Mouse (Mus musculus) hindbrain, embryonic 15.5 days (tissue): ENCODE measurements around the gene Cdc25a. TPM values are rescaled to one million over a fixed set of nuclear protein-coding genes. Genes with fewer than 3 reads are reported as not detected.

ENCODE experiments used
- ATAC-seq: fragments of 200-750 bp; cut with Nextera tagmentation; 2 replicates; pipeline ENCODE4 v1.8.0; 2017; ENCODE audit warnings: low read depth, moderate number of reproducible peaks, moderate TSS enrichment; ENCODE audit not compliant: low FRiP score
- H3K27ac ChIP-seq: fragments of 300-500 bp; sonication (generic); replicated peaks from 2 replicates; pipeline ENCODE4 v1.5.1; 2015; ENCODE audit warnings: mild to moderate bottlenecking, inconsistent platforms
- H3K27me3 ChIP-seq: fragments of 300-500 bp; sonication (generic); 2 replicates; pipeline ENCODE4 v1.6.1; 2015; ENCODE audit warnings: control low read depth, inconsistent platforms
- H3K36me3 ChIP-seq: fragments of 300-500 bp; sonication (generic); 2 replicates; pipeline ENCODE4 v1.6.1; 2015; ENCODE audit warnings: control low read depth, inconsistent platforms
- H3K4me1 ChIP-seq: fragments of 300-500 bp; sonication (generic); replicated peaks from 2 replicates; pipeline ENCODE4 v1.6.1; 2015; ENCODE audit warnings: control low read depth, inconsistent platforms
- H3K4me2 ChIP-seq: fragments of 300-500 bp; sonication (generic); 2 replicates; pipeline ENCODE4 v1.6.1; 2015; ENCODE audit warnings: moderate library complexity, mild to moderate bottlenecking, inconsistent platforms
- H3K4me3 ChIP-seq: fragments of 300-500 bp; sonication (generic); 2 replicates; pipeline ENCODE4 v1.5.1; 2015; ENCODE audit warnings: mild to moderate bottlenecking, inconsistent platforms
- H3K9ac ChIP-seq: fragments of 300-500 bp; sonication (generic); 2 replicates; pipeline ENCODE4 v1.6.1; 2015; ENCODE audit warnings: inconsistent platforms
- H3K9me3 ChIP-seq: fragments of 300-500 bp; sonication (generic); 2 replicates; pipeline ENCODE4 v1.6.1; 2016; ENCODE audit warnings: control low read depth, inconsistent platforms
- WGBS: fragments of 180-500 bp; shearing (Covaris S2); methylation state at CpG from one replicate; pipeline ENCODE4 v1.1.7; 2015; 5-methylcytosine and 5-hydroxymethylcytosine counted together
- polyA plus RNA-seq: library from polyadenylated mRNA; unstranded; fragments of >200 nt; fragmentation: Nextera tagmentation; extraction: Ambion mirVana; gene quantifications from 2 replicates; pipeline ENCODE4 v1.2.1, GENCODE M21; 2015

Cdc25a gene
- polyA plus RNA-seq, 1 experiment from 2014 or later: 12.9 TPM

DNA sequence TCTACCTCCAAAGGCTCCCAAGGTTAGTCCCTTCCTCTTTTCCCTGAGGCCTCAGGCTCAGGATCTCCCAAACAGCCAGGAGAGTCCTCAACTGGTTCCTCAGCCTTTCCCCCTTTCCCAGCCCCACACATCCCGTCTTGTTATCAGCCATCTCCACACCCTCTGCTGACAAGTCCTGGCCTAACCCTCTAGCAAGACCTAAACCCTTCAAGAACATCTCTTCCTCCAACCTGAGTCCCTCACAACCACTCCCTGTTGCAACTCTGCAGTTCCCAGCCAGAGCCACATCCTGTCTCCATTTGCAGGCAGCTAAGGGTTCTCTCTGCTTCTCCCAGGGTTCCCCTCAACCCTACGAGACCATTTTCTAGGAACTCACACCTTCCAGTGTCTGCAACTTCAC, 9.2 kb upstream of the Cdc25a start:
- Histone ChIP-seq H3K4me2 (no peak overlapping the region), H3K36me3 (no peaks in the 10 kb centered on the region), H3K4me3 (no peak overlapping the region), H3K27me3 (no peaks in the 10 kb centered on the region), H3K9me3 (no peaks in the 10 kb centered on the region), H3K4me1 (no peaks in the 10 kb centered on the region), H3K9ac (no peak overlapping the region), H3K27ac (no peak overlapping the region)
- 79% methylated on average over 2 of the region's 2 CpGs for WGBS
- no peak for ATAC-seq

DNA sequence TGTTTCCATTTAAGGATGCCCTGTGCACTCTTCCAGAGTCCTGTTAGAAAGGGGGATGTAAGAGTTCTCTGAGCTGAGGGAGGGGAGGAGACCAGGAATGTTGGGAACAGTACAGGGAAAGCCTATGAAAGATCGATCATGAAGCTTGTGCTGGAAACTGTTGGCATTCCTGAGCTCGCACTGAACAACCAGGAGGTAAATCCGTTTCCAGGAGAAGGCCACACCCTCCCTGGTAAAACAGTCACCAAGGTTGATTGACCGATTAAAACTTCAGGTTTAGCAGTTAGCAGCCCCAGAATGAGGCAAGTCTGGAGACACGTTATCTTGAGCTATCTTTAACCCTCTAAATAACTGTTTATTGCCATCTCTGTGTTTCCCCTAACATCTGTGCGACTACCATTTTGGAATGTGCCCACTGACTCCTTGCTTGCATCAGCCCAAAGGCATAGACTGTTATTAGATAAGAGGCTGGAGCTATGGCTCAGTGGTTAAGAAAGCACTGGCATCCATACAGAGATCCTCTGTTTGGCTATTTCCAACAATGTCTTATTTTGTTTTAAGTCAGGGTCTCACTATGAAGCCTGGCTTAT, 4.3 kb upstream of the Cdc25a start:
- Histone ChIP-seq H3K4me3 (no peak overlapping the region), H3K4me1 (peaks cover 4% of the 10 kb centered on the region; the same call in 1 of the 2 replicates), H3K9ac (no peak overlapping the region), H3K9me3 (no peaks in the 10 kb centered on the region), H3K27me3 (no peaks in the 10 kb centered on the region), H3K36me3 (no peaks in the 10 kb centered on the region), H3K4me2 (no peak overlapping the region), H3K27ac (no peak overlapping the region)
- 52% methylated on average over 6 of the region's 6 CpGs for WGBS
- no peak for ATAC-seq

- Histone ChIP-seq H3K27ac (peak overlapping the region; percentile 77), H3K4me3 (peak overlapping the region; percentile 87), H3K36me3 (peaks cover 24% of the 10 kb centered on the region), H3K9ac (peak overlapping the region; percentile 75), H3K4me2 (peak overlapping the region; percentile 63), H3K4me1 (peaks cover 17% of the 10 kb centered on the region), H3K9me3 (no peaks in the 10 kb centered on the region), H3K27me3 (no peaks in the 10 kb centered on the region)
- WGBS: under 1% methylated on average over 53 of the region's 76 CpGs
- peak; percentile 61 for ATAC-seq
Observed at GRCm38 (mm10) chr9:109875695-109876601, 569 bp downstream of the Cdc25a start.

- H3K27ac ChIP-seq: peak overlapping the region; percentile 77; the same call in 1 of the 2 replicates
- no peaks in the 10 kb centered on the region for H3K27me3 ChIP-seq
- H3K9ac ChIP-seq: peak overlapping the region; percentile 75
- WGBS: 6% methylated on average over 3 of the region's 3 CpGs
- H3K4me2 ChIP-seq: peak overlapping the region; percentile 63
- H3K9me3 ChIP-seq: no peaks in the 10 kb centered on the region
- H3K36me3 ChIP-seq: peaks cover 29% of the 10 kb centered on the region
- no peak for ATAC-seq
- H3K4me1 ChIP-seq: peaks cover 17% of the 10 kb centered on the region
- H3K4me3 ChIP-seq: peak overlapping the region; percentile 87
Observed at GRCm38 (mm10) chr9:109876756-109877155, 1.4 kb downstream of the Cdc25a start.

DNA sequence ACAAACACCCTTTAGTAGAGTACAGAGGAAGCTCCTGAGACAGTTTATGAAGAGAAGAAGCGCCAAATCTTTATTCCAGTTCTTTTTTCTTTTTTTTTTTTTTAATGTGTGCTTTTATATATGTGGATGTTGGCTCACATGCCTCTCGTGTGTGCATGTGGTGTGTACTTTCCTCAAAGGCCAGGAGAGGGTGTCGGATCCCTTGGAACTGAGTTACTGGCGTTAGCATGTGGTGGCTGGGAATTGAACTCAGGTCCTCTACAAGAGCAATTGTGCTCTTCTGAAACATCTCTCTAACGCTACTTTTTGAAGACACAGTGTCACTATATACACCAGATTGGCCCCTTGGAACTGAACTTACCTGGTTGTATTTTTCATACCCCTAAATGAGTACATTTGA, 2.3 kb downstream of the Cdc25a start:
- Histone ChIP-seq H3K4me2 (peak overlapping the region; percentile 63), H3K4me1 (peaks cover 17% of the 10 kb centered on the region), H3K36me3 (peaks cover 37% of the 10 kb centered on the region), H3K4me3 (peak overlapping the region; percentile 87), H3K27ac (no peak overlapping the region), H3K27me3 (no peaks in the 10 kb centered on the region), H3K9me3 (no peaks in the 10 kb centered on the region), H3K9ac (no peak overlapping the region)
- 80% methylated on average over 5 of the region's 5 CpGs for WGBS
- no peak for ATAC-seq

GRCm38 (mm10) chr9:109879305-109879704, 3.9 kb downstream of the Cdc25a start:
- Histone ChIP-seq H3K9me3 (no peaks in the 10 kb centered on the region), H3K9ac (no peak overlapping the region), H3K27me3 (no peaks in the 10 kb centered on the region), H3K36me3 (peaks cover 48% of the 10 kb centered on the region), H3K4me1 (peaks cover 17% of the 10 kb centered on the region), H3K27ac (no peak overlapping the region), H3K4me3 (no peak overlapping the region), H3K4me2 (no peak overlapping the region)
- WGBS: 96% methylated on average over 1 of the region's 1 CpGs
- no peak for ATAC-seq

DNA sequence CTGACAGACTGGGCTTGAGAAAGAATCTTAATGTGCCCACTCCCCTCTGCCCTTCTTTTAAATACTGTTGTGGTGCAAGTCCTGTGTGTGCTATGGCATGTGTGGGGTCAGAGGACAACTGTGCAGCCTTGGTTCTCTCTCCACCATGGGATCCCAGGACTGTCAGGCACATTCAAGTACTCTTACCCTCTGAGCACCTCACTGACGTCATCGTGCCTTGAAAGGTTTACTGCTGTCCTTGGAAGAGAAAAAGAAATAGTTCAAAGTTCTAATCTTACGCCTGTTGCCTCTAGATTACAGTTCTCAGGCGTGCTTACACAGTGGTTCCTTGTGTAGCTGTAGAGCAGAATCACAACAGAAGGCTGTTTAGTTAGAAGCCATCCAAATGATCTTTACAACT, 10.9 kb downstream of the Cdc25a start:
- Histone ChIP-seq H3K4me3 (no peak overlapping the region), H3K27ac (no peak overlapping the region), H3K36me3 (peaks cover 78% of the 10 kb centered on the region), H3K9me3 (no peaks in the 10 kb centered on the region), H3K4me2 (no peak overlapping the region), H3K27me3 (no peaks in the 10 kb centered on the region), H3K9ac (no peak overlapping the region), H3K4me1 (no peaks in the 10 kb centered on the region)
- ATAC-seq: no peak
- WGBS: 89% methylated on average over 4 of the region's 4 CpGs

- H3K36me3 ChIP-seq: peaks cover 78% of the 10 kb centered on the region
- WGBS: 91% methylated on average over 5 of the region's 5 CpGs
- no peaks in the 10 kb centered on the region for H3K27me3 ChIP-seq
- H3K27ac ChIP-seq: no peak overlapping the region
- H3K4me3 ChIP-seq: no peak overlapping the region
- no peaks in the 10 kb centered on the region for H3K4me1 ChIP-seq
- no peak overlapping the region for H3K4me2 ChIP-seq
- no peak overlapping the region for H3K9ac ChIP-seq
- ATAC-seq: no peak
- H3K9me3 ChIP-seq: no peaks in the 10 kb centered on the region
Observed at GRCm38 (mm10) chr9:109887321-109887720, 11.9 kb downstream of the Cdc25a start.

DNA sequence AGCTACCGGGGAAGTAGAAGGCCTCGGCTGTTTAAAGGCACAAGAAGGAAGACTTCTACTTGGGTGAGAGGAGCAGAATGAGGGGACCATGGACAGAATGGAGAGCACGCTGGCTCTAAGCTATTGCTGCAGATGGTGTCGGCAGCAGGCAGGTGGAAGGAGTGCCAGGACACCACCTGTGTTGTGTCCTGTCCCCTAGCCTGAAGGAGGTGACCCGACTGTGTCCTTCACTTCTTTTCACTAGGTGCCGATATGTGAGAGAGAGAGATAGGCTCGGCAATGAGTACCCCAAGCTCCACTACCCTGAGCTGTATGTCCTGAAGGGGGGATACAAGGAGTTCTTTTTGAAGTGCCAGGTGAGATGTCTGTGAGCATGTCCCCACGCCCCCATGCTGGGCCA, 16.1 kb downstream of the Cdc25a start:
- Histone ChIP-seq H3K36me3 (peaks cover 51% of the 10 kb centered on the region), H3K4me2 (no peak overlapping the region), H3K27me3 (no peaks in the 10 kb centered on the region), H3K4me1 (no peaks in the 10 kb centered on the region; the same call in 1 of the 2 replicates), H3K4me3 (no peak overlapping the region), H3K27ac (no peak overlapping the region), H3K9ac (no peak overlapping the region), H3K9me3 (no peaks in the 10 kb centered on the region)
- no peak for ATAC-seq
- WGBS: 89% methylated on average over 8 of the region's 8 CpGs

DNA sequence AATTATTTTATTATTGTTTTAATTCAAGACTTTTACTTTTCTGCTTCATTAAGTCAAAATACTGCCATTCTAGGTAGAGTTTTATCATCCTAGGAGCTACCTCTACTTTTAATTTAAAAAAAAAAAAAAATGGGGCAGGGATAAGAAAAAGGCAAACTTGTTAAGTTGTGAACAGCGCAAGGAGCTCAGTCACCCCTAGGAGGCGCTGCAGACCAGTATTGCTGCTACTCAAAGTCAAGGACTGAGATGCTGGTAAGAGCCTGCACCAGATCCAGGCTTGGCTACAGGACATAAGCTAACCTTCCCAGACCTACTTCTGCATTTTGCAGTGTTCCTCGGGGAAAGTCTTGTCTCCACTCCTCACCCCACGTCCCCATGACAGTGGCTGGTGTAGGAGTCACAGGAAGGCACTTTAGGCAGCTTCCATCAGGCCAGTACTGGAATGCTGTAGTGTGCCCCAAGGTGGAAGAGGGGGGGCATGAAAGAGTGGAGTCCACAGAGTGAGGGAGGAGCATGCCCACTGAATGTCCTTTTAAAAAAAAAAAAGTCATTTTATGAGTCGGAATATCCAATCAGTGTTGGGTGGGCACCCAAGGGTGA, 17.4 kb downstream of the Cdc25a start:
- Histone ChIP-seq H3K4me2 (no peak overlapping the region), H3K4me3 (no peak overlapping the region), H3K9ac (no peak overlapping the region), H3K27me3 (no peaks in the 10 kb centered on the region), H3K9me3 (no peaks in the 10 kb centered on the region), H3K27ac (no peak overlapping the region), H3K4me1 (no peaks in the 10 kb centered on the region; the same call in 1 of the 2 replicates), H3K36me3 (peaks cover 40% of the 10 kb centered on the region)
- WGBS: 66% methylated on average over 5 of the region's 5 CpGs
- ATAC-seq: no peak

DNA sequence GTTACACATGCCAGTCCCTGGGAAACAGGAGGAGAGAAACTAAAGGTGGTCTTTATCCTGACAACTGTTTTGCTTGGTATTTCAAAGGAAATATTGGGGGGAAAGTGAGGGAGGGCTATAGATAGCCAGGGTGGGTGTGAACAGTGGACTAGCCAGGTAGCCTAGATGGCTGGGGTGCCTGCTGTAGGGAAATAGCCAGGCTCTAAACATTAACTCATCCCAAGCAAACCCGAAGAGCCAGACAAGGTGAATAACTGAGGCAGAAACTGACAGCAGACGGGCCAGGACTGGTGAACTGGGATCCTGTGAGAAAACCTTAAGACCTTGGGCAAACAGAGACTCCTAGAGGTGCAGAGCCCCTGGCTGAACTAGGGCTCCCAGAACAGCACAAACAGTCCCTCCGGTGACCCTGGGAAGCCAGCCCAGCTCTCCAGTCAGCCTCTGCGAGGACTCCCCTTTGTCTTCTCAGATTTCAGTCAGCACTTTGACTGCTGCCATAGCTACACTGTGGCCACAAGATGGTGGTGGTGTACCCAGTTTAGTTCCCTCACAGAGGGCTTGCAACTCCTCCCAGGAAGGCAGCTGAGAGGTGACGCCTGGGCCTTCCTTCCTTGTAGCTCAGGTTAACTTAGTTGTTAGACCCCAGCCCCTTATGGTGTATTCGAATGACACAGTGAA, 19.2 kb downstream of the Cdc25a start:
- peak overlapping the region; percentile 64 for H3K27ac ChIP-seq
- H3K4me2 ChIP-seq: no peak overlapping the region
- no peaks in the 10 kb centered on the region for H3K27me3 ChIP-seq
- H3K4me1 ChIP-seq: no peaks in the 10 kb centered on the region; the same call in 1 of the 2 replicates
- peaks cover 25% of the 10 kb centered on the region for H3K36me3 ChIP-seq
- no peak overlapping the region for H3K9ac ChIP-seq
- ATAC-seq: peak; percentile 86
- H3K9me3 ChIP-seq: no peaks in the 10 kb centered on the region
- 31% methylated on average over 6 of the region's 6 CpGs for WGBS
- H3K4me3 ChIP-seq: no peak overlapping the region
